Mouse (Mus musculus) gastrocnemius, postnatal 14 days (tissue): Measurements from ENCODE around the gene Fcho1. TPM values are rescaled to one million over a fixed set of nuclear protein-coding genes. Genes with fewer than 3 reads are reported as not detected.
"Not testable (repeated sequence)": the region's sequence is repeated elsewhere in the genome, so short reads cannot be mapped to it uniquely, and the experiment has no call there.

Experiments
- DNase-seq: peaks from one replicate; pipeline ENCODE4 v3.0.0; 2021; ENCODE audit warnings: mixed read lengths
- intact Hi-C: fragments of 180-260 bp; cut with DNase I; formaldehyde crosslinking; loops from one replicate; pipeline ENCODE4 v1.15.1; 2025; ENCODE audit warnings: low total_unique reads
- total RNA-seq, 2 experiments: library from RNA; stranded (reverse); gene quantifications; 2 replicates each; pipeline ENCODE4 v1.2.3; 2021

The Fcho1 gene
- total RNA-seq, 2 experiments from 2014 or later: 0.39 to 0.53 TPM

- intact Hi-C loops: no loop called here
- DNase-seq: no peak
Measured at GRCm38 (mm10) chr8:71719928-71720457, 5.5 kb downstream of the Fcho1 start.

GRCm38 (mm10) chr8:71719218-71719617, 6.3 kb downstream of the Fcho1 start:
- DNase-seq: no peak
- intact Hi-C loops: no loop called here

DNA sequence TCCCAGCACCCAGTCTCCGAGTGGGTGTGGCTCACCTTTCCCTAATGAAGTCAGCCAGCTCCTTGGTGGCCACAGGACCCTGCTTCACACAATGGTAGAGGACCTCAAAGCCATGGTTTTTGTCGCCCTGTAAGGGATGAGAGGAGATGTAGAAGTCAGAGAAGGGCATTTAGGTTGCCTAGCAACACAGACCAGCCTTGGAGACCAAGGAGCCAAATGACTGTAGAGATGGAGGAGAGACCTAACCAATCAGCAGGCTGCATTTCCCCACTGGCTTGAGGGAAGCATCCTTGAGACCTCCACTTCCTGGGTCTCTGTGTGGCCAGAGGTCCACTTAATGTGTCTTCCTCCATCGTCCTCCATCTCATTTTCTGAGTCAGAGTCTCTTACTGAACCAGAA, 7.3 kb downstream of the Fcho1 start:
- intact Hi-C loops: no loop called here
- DNase-seq: no peak

GRCm38 (mm10) chr8:71717096-71717495, 8.4 kb downstream of the Fcho1 start:
- intact Hi-C loops: no loop called here
- no peak for DNase-seq

DNA sequence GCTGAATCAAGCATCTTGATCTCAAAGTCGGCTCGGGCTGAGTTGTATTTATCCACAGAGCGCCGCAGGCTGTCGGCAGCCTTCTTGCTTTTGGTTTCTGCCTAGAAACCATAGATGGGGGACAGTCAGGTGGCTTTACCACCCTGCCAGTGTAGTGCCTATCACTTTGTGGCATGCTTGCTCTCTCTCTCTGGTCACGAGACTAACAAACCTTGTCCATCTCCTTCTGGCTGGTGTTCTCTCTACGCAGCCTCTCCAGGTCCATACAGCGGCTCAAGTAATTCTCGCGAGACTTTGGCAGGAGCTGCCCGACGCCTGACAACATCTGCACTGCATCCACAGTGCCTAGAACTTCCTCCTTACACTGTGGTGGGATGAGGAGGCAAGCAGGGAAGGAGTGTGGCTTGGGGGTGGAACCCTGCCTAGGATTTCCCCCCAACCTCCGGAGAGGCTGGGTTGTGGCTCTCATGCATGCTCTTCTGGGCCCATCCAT, 8.9 kb downstream of the Fcho1 start:
- intact Hi-C loops: no loop called here
- no peak for DNase-seq

GRCm38 (mm10) chr8:71715531-71715930, 10.0 kb downstream of the Fcho1 start:
- no peak for DNase-seq
- intact Hi-C loops: no loop called here

DNA sequence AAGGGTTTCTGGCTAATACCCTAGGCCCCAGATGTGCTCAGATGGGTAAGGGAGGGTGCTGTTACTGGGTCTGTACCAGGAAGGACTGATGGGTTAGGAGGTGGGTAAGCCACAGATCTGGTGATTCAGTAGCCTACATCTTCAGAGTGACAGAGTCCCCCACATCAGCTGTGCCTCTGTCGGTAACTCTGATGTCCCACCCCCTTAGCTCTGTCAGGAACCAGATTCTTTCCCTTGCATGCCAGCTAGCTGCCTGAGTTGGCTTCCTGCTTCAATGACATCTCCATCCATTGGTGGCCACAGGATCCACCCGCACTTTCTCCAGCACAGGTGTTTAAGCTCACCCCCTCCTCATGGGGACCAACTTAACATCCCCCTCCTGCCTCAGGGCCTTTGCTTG, 13.9 kb downstream of the Fcho1 start:
- intact Hi-C loops: no loop called here
- DNase-seq: no peak

DNA sequence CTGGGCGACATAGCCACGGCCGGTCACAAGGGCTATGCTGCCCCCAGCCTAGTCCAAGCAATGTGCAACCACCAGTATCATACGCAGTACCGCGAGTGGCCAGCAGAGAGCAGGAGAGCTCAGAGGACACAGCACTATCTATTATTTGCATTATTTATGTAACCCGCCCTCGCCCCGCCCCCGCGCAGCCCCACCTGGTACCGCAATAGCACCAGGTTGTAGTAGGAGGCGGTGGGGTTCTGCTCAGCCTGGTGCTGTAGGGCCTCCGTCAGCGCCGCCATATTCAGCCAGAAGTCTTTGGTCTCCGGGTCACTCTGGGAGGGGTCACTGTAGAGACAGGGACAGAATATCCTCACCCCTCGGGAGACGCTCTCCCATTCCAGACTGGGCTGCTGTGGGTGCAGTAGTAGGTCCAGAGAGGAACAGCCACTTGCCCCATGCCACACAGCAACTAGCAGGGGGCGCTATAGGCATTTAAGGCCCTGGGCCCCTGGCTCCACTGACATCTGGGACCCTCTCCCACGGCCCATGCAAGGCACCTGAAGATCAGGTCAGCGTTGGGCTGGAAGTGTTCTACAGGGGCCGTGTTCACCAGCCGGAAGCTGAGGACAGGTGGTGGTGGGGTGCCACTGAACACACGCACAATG, 15.6 kb downstream of the Fcho1 start:
- intact Hi-C loops: loop anchor here (2.0 kb wide), 1 partner anchor 257 kb away; no protein-coding TSS in a partner anchor
- DNase-seq: peak; percentile 54

GRCm38 (mm10) chr8:71709134-71709799, 16.2 kb downstream of the Fcho1 start:
- DNase-seq: no peak
- intact Hi-C loops: loop anchor here (2.0 kb wide), 1 partner anchor 258 kb away; no protein-coding TSS in a partner anchor

DNA sequence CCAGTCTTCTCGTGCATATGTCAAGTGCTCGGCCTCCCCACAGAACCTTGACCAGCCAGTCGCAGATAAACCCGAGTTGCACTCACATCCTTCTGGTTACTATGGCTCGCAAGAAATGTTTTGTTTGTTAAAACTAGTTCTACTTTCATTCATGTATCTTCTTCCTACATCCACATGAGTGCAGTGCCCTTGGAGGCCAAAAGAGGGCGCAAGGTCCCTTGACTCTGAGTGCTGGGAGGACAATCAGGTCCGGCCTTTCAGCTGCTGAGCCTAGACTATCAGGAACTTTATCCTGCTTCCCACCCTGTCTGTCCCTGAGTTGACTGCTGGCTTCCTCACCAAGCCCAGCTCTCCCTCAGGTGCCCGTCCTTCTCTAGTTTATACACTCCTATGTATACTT, 17.6 kb downstream of the Fcho1 start:
- no peak for DNase-seq
- intact Hi-C loops: loop anchor here (2.0 kb wide), 1 partner anchor 259 kb away; no protein-coding TSS in a partner anchor

GRCm38 (mm10) chr8:71703400-71703799, 22.1 kb downstream of the Fcho1 start:
- not testable (repeated sequence) for DNase-seq

GRCm38 (mm10) chr8:71702923-71703322, 22.6 kb downstream of the Fcho1 start:
- DNase-seq: no peak
- intact Hi-C loops: no loop called here

More at GRCm38 (mm10) chr8:71703400-71703799, 22.1 kb downstream of the Fcho1 start:
- intact Hi-C loops: not testable (repeated sequence)

GRCm38 (mm10) chr8:71702087-71702432, 23.5 kb downstream of the Fcho1 start:
- no peak for DNase-seq
- intact Hi-C loops: no loop called here

DNA sequence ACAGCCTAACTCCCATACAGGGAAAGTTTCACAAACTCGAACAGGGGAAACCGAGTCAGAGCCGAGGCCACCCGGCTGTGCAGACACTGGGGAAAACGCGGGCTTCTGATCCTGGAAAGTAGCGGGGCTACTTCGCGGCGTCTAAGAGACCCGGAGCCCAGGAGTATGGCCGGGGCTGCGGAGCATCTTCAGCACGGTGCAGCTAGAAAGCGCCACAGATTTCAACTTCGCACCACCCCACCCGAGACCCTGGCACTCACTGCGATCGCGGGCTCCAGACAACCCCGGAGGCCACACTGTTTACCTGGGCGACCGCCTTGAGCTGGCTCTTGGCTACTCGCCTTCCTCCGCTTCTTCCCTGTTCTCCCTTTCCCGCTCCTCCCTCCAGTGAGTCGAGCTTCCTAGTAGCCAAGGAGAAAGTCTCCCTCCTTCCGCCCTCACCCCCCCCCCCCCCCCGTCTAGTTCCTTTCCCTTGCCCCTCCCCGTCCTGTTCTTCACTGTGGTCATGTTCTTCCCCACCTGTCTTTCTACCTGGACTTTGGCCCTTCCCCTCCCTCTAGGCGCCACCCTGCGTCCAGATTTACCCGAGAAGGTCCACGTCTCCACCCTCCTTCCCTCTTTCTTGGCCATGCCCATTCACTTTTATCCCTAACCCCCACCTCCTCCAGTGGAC, 24.0 kb downstream of the Fcho1 start, which contains the start of gene B3gnt3:
Gene B3gnt3, minus strand, starts transcription at position 376 of the 673 bp plus-strand sequence.
- intact Hi-C loops: no loop called here
- no peak for DNase-seq

DNA sequence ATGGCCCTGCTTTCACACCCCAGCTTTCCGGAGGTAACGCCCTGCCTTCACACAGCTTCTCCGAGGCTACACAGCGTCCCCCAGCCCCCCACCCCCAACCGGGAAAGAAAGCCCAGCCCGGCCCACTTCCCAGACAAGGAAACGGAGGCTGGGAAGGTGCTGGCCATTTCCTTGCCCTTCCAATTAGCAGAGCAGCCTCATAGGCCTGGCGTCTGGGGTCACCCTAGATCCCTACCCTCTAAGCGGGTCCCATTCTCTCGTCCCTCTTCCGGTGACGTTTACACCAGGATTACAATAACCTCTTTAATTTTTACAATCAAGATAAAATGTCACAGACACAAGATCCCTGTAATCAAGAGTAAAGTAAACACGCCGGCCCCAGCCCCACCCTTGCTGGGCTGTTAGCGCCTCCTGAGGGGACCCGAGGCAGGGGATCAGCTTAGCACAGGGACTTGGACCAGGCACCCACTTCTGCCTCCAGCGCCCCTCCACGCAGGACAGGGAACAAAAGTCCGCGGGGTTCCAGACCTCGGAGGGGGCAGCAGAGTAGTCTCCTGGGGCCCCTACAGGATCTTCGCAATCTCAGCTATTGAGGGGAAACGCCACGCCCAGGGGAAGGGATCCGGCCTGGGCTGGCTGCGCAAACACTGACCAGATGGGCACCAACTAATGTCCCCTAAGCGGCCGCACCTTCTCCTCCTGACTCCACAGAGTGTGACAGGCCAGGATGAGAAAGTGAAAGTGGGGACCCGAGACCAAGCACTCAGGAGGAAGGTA, 24.8 kb downstream of the Fcho1 start:
- no peak for DNase-seq
- intact Hi-C loops: no loop called here

GRCm38 (mm10) chr8:71695456-71695855, 30.1 kb downstream of the Fcho1 start:
- DNase-seq, intact Hi-C loops: not testable (repeated sequence)

DNA sequence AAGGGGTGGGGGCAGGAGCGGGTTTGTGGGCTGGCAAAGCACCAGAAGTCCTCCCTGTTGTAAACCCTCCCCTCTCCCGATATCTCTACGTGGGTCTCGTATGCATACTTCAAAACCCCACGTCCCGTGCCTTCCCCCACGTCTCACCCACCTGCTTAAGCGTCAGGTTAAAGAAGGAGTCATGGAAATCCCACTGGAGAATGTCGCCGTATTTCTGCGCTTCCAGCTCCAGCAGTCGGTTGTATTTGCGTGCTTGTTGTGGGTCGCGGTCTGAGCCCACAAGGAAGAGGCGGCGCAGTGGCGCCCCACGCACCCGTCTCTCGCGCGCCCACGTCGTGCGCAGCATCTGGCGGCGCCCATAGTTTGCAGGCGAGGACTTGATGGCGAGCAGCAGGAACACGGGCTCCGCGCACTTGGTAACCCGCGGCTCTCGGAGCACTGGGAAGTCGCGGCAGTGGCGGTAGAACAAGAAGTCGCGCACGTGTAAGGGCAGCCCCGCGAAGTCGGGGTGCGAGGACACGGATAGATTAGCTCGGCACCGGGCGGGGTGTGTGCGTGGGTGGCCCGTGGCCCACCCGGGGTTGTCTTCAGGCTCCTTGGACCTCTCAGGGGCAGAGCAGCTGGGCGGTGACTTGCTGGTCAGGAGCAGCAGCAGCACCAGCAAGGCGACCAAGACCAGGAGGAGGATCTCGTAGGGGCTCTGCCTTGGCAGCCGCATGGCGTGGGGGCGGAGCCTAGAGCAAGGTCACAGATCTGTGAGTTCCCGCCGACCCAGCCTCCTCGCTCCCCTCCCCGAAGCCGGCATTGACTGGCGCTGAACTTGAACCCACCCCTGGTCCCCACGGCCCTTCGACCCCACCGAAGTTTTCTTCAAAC, 32.1 kb downstream of the Fcho1 start:
- intact Hi-C loops: no loop called here
- DNase-seq: no peak

DNA sequence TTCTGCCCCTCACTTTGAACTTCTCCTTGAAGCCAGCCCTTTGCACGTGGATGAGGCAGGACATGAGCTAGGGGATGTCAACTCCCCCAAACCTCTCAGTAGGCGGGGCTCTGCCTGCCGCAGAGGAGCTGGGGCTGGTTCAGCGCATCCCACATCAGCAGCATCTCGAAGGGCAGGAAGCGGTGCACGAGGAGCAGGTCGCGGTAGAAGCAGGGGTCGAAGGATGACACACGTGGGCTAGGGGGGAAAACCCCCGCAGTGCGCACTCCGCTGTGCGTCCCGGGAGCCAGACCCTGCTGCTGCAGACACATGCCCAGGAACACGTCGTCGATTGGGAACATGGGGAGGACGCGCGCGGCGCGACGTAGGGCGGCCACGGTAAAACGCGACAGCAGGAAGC, 33.0 kb downstream of the Fcho1 start:
- intact Hi-C loops: no loop called here
- no peak for DNase-seq

- intact Hi-C loops: no loop called here
- no peak for DNase-seq
Measured at GRCm38 (mm10) chr8:71689028-71689427, 36.5 kb downstream of the Fcho1 start, which contains the start of gene Insl3. Insl3 (plus strand) TSS chr8:71689214.
